Mouse (Mus musculus) heart, postnatal 25 days (tissue): ENCODE data around the gene B3gnt3. TPM values are rescaled to one million over a fixed set of nuclear protein-coding genes. Genes with fewer than 3 reads are reported as not detected.

Experiments
- DNase-seq: peaks from one replicate; pipeline ENCODE4 v3.0.0; 2022; ENCODE audit warnings: low spot score
- intact Hi-C: fragments of 180-260 bp; cut with DNase I; formaldehyde crosslinking; loops from one replicate; pipeline ENCODE4 v1.15.1; 2025
- total RNA-seq, 2 experiments: library from RNA; stranded (reverse); gene quantifications; 2 replicates each; pipeline ENCODE4 v1.2.3; 2021

The B3gnt3 gene
- total RNA-seq, 2 experiments from 2014 or later = 5.5 to 8.0 TPM

DNA sequence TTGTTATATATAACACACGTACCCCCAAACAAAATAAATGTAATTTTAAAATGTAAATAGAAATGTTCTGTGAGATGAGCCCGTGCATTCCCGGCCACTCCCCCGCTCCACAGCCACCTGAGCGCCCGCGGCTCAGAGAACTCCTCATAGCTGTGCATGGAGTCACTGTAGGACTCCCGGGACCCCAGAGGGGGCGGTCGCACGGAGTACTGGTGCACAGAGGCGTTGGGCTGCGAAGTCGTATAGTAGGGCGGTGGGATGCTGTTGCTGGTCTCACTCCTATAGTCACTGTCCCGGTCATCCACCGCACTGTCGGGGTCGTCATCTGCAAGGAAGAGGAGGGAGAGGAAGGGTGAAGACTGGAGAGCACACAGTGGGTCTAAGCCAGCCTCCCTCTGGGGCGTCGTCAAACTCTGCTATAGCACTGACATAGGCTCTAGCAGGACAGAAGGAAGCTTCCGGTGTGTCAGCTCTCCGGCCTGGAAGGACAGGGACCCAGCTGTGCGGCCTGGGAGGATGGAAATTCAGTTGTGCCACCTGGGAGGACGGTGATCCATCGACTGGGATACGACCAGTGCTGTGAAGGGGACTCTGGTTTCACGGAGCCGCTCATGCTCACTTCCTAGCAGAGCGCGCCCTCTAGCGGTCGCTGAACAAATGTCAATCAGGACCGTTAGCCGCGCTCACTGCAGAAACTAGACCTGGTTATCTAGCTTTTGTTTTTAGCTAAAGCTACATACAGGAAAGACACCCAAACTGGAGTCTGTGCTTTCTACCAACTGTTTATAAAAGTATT is 41.1 kb downstream of the B3gnt3 start:
- intact Hi-C loops = loop anchor here (1.0 to 2.0 kb wide), 4 partner anchors 64 to 220 kb away; partner anchors contain the start of gene Fam129c
- peak; percentile 48 for DNase-seq

DNA sequence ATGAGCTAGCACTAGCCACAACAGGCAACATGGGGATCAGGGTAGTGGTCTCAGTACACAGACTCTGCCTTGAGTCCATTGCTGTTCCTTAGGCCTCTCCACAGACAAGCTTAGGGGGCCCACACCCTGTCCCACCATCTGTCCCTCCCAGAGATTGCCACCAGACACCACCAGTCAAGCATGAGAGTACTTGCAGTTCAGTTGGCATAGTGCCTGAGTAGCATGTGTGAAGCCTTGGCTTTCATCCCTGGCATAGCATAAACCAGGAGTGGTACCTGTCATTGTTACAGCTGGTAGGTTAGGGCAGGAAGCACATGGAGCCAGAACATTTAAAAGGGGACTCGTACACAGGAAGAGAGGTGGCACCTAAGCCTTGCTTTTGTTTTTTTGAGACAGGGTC is 41.8 kb downstream of the B3gnt3 start:
- intact Hi-C loops = loop anchor here (1.0 to 2.0 kb wide), 4 partner anchors 63 to 219 kb away; partner anchors contain the start of gene Fam129c
- no peak for DNase-seq

DNA sequence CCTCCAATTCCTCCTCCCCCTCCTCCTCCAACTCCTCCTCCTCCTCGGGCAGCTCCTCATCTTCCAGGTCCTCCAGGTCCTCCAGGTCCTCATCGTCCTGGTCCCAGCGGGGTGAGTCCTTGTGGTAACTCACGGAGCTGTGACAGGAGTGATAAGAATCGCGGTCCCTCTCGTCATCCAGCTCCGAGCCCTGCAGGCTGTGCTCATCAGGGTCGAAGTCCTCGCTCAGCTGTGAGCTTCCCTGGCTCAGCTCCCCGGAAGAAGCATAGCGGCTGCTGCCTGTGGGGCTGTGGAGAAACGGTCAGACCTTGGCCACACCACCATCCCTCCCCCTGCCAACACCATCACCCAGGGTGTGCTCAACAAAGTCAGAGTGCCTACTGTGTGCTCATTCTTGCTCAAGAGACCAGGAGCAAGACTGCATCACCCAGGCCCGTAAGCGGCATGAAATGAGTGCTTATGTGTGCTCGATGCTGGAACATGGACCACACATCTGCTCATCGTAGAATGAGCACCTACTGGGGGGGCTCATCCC is 43.0 kb downstream of the B3gnt3 start:
- intact Hi-C loops = no loop called here
- DNase-seq = no peak

DNA sequence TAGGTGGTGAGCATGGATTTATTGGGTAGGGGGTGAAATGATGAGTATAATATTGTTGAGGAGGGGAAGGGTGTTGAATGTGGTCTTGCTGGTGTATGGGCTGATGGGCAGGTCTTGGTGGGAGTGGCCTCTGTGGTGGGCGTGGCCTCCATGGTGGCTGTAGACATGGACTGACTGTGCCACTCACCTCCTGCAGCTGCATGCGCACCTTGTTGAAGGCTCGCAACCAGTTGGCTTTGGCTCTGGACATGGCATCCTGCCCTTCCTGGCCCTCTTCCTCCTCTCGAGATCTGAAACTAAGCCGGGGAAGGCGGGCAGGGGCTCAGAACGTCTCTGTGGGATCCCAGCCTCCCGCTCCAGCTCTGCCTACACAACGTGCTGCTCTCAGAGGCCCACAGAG is 43.8 kb downstream of the B3gnt3 start:
- intact Hi-C loops = no loop called here
- no peak for DNase-seq

DNA sequence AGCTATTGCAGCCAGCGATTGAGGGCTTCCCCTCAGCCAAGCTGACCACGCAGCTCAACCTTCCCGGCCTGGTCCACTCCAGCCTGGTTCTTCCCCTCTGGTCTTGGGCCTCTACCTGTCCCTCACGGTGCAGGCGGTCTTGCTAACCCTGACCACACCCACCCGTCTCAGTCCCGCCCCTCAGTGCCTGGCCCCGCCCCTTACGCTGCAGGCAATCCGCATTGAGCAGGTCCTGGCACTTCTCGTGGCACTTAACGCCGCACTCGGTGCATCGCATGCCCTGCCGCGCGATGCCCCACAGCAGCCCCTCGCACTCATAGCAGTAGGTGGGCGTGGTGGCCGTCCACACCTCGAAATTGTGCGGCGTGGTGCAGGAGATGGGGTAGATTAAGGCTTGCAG is 47.0 kb downstream of the B3gnt3 start:
- intact Hi-C loops = no loop called here
- no peak for DNase-seq

DNA sequence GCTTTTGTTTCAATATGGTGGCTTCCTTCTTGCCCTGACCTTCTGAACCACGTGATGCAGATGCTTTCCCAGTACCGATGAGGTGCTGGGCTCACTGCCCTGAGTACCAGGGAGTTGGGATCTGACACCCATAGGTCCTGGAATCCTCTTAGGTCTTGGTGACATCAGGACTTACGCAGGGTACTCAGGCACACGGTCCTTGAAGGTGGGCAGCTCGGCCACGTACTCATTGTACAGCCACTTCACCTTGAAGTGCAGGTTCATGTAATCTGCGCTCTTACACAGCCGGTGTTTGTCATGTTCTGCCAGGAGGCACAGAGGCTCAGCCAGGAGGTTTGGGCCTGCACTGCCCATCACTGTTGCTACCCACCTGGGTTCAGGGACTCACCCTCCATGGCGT is 56.1 kb downstream of the B3gnt3 start:
- intact Hi-C loops = no loop called here
- DNase-seq = no peak

Other genes starting within 250 kb of the B3gnt3 start
- 10 to 100 TPM; 32.4 to 32.6 TPM for gene Abhd8, start 238.1 kb downstream of the B3gnt3 start, total RNA-seq
- gene Mrpl34, start 236.8 kb downstream of the B3gnt3 start, total RNA-seq = 100 to 1,000 TPM; 136 to 142 TPM
- gene Dda1, start 232.6 kb downstream of the B3gnt3 start, total RNA-seq = 10 to 100 TPM; 29.1 to 29.9 TPM
- gene Ano8, start 215.8 kb downstream of the B3gnt3 start, total RNA-seq = 10 to 100 TPM; 17.0 to 18.2 TPM
- gene Gtpbp3, start 213.7 kb downstream of the B3gnt3 start, total RNA-seq = 10 to 100 TPM; 18.5 to 19.4 TPM
- gene Plvap, start 190.0 kb downstream of the B3gnt3 start, total RNA-seq = 10 to 100 TPM; 26.6 to 35.3 TPM
- gene Ccdc194, start 176.1 kb downstream of the B3gnt3 start, total RNA-seq = under 1 TPM in 1 of 2 experiments, not detected in 1; 0.14 TPM
- gene Bst2, start 164.3 kb downstream of the B3gnt3 start, total RNA-seq = 10 to 100 TPM; 17.4 to 22.8 TPM
- gene Mvb12a, start 158.9 kb downstream of the B3gnt3 start, total RNA-seq = 10 to 100 TPM; 27.0 to 31.1 TPM
- under 1 TPM; 0.31 to 0.36 TPM for gene Tmem221, start 142.9 kb downstream of the B3gnt3 start, total RNA-seq
- gene Nxnl1, start 135.2 kb downstream of the B3gnt3 start, total RNA-seq = under 1 TPM; 0.14 to 0.31 TPM
- gene Slc27a1, start 132.9 kb downstream of the B3gnt3 start, total RNA-seq = 100 to 1,000 TPM; 140 to 143 TPM
- gene Pgls, start 109.6 kb downstream of the B3gnt3 start, total RNA-seq = 10 to 100 TPM; 68.1 to 75.9 TPM
- 1 to 10 TPM in 1 of 2 experiments, under 1 TPM in 1; 0.81 to 1.5 TPM for gene Fam129c, start 104.1 kb downstream of the B3gnt3 start, total RNA-seq
- 10 to 100 TPM; 41.3 to 43.1 TPM for gene Colgalt1, start 90.8 kb downstream of the B3gnt3 start, total RNA-seq
- under 1 TPM; 0.73 to 0.83 TPM for gene Unc13a, start 30.0 kb downstream of the B3gnt3 start, total RNA-seq
- gene Jak3, start 25.5 kb downstream of the B3gnt3 start, total RNA-seq = 1 to 10 TPM; 7.8 to 8.5 TPM
- gene Insl3, start 12.6 kb downstream of the B3gnt3 start, total RNA-seq = 1 to 10 TPM; 4.0 to 4.8 TPM
- under 1 TPM; 0.59 to 0.83 TPM for gene Fcho1, start 23.9 kb upstream of the B3gnt3 start, total RNA-seq
- 1 to 10 TPM; 5.5 to 6.7 TPM for gene Zfp709, start 180.2 kb upstream of the B3gnt3 start, total RNA-seq
- 1 to 10 TPM; 3.1 to 6.1 TPM for gene Zfp882, start 206.8 kb upstream of the B3gnt3 start, total RNA-seq
- 10 to 100 TPM; 22.4 to 28.8 TPM for gene Zfp617, start 206.8 kb upstream of the B3gnt3 start, total RNA-seq
- gene Zfp961, start 249.2 kb upstream of the B3gnt3 start, total RNA-seq = 1 to 10 TPM; 5.5 to 10.0 TPM